Mouse (Mus musculus): ENCODE results near the gene Plod1. TPM values are rescaled to one million over a fixed set of nuclear protein-coding genes. Genes with fewer than 3 reads are reported as not detected.
A peak's percentile ranks its signal among the peaks of the same experiment; 100 is the strongest.
"Not testable (repeated sequence)": the region's sequence is repeated elsewhere in the genome, so short reads cannot be mapped to it uniquely, and the experiment has no call there.

The Plod1 gene
- polyA plus RNA-seq, 1 experiment from 2014 or later, result 24.8 TPM

- H3K9me3 ChIP-seq (ENCODE audit: low read length), result no peaks in the 10 kb centered on the region
- peak overlapping the region; percentile 99 for H3K4me3 ChIP-seq (ENCODE audit: low read depth, low read length)
- ATAC-seq (peak; percentile 1; the same call in 1 of the 2 replicates), DNase-seq (peak; percentile 27)
- H3K9ac ChIP-seq (replicated peaks), result peak overlapping the region; percentile 94
- H3K4me2 ChIP-seq (ENCODE audit: low read depth, low read length), result peak overlapping the region; percentile 82
- H3K27me3 ChIP-seq (ENCODE audit: insufficient read depth, low read length), result no peaks in the 10 kb centered on the region
- H3K36me3 ChIP-seq (replicated peaks; ENCODE audit: insufficient read depth, low read length), result peaks cover 35% of the 10 kb centered on the region
- peak overlapping the region; percentile 95 for H3K27ac ChIP-seq (ENCODE audit: low read depth)
- TF ChIP-seq CTCF (IDR thresholded peaks at IDR 0.05; ENCODE audit: low read depth), result no peak; the same call in 1 of the 2 replicates
- no peak for TF ChIP-seq EP300 (IDR thresholded peaks at IDR 0.05; ENCODE audit: low read depth)
- peaks cover 22% of the 10 kb centered on the region for H3K4me1 ChIP-seq (ENCODE audit: insufficient read depth)
- 6% methylated on average over 22 of the region's 22 CpGs for WGBS (ENCODE audit: insufficient replicate concordance)
These were observed 68.8 kb downstream of the Plod1 start for GRCm38 (mm10) chr4:147867563-147868449.

- H3K36me3 ChIP-seq (replicated peaks; ENCODE audit: insufficient read depth, low read length), result peaks cover 37% of the 10 kb centered on the region
- not testable (repeated sequence) for H3K4me2 ChIP-seq (ENCODE audit: low read depth, low read length); ATAC-seq; H3K9me3 ChIP-seq (ENCODE audit: low read length); H3K27me3 ChIP-seq (ENCODE audit: insufficient read depth, low read length); H3K27ac ChIP-seq (ENCODE audit: low read depth); H3K4me3 ChIP-seq (ENCODE audit: low read depth, low read length)
- peak overlapping the region; percentile 94; the same call in 1 of the 2 replicates for H3K9ac ChIP-seq (replicated peaks)
- WGBS (ENCODE audit: insufficient replicate concordance), result 60% methylated on average over 3 of the region's 3 CpGs
- peaks cover 22% of the 10 kb centered on the region for H3K4me1 ChIP-seq (ENCODE audit: insufficient read depth)
- DNase-seq, result peak; percentile 10
These were observed 69.8 kb downstream of the Plod1 start for GRCm38 (mm10) chr4:147866793-147867192.

- 93% methylated on average over 9 of the region's 9 CpGs for WGBS (ENCODE audit: insufficient replicate concordance)
- no peak overlapping the region for H3K4me3 ChIP-seq (ENCODE audit: low read depth, low read length)
- H3K9me3 ChIP-seq (ENCODE audit: low read length), result no peaks in the 10 kb centered on the region
- peak; percentile 12 for DNase-seq
- ATAC-seq, result no peak
- no peak overlapping the region for H3K4me2 ChIP-seq (ENCODE audit: low read depth, low read length)
- TF ChIP-seq CTCF (IDR thresholded peaks at IDR 0.05; ENCODE audit: low read depth) (no peak), EP300 (IDR thresholded peaks at IDR 0.05; ENCODE audit: low read depth) (no peak)
- peaks cover 22% of the 10 kb centered on the region for H3K4me1 ChIP-seq (ENCODE audit: insufficient read depth)
- peaks cover 44% of the 10 kb centered on the region for H3K36me3 ChIP-seq (replicated peaks; ENCODE audit: insufficient read depth, low read length)
- H3K27ac ChIP-seq (ENCODE audit: low read depth), result no peak overlapping the region
- H3K9ac ChIP-seq (replicated peaks), result no peak overlapping the region
- no peaks in the 10 kb centered on the region for H3K27me3 ChIP-seq (ENCODE audit: insufficient read depth, low read length)
These were observed 70.5 kb downstream of the Plod1 start for GRCm38 (mm10) chr4:147866056-147866455.

GRCm38 (mm10) chr4:147865651-147866050, 70.9 kb downstream of the Plod1 start:
- H3K4me2 ChIP-seq (ENCODE audit: low read depth, low read length), result no peak overlapping the region
- H3K4me1 ChIP-seq (ENCODE audit: insufficient read depth), result peaks cover 22% of the 10 kb centered on the region
- H3K4me3 ChIP-seq (ENCODE audit: low read depth, low read length), result no peak overlapping the region
- TF ChIP-seq CTCF (IDR thresholded peaks at IDR 0.05; ENCODE audit: low read depth) (no peak), EP300 (IDR thresholded peaks at IDR 0.05; ENCODE audit: low read depth) (no peak)
- WGBS (ENCODE audit: insufficient replicate concordance), result 95% methylated on average over 6 of the region's 6 CpGs
- no peaks in the 10 kb centered on the region for H3K27me3 ChIP-seq (ENCODE audit: insufficient read depth, low read length)
- H3K9me3 ChIP-seq (ENCODE audit: low read length), result no peaks in the 10 kb centered on the region
- DNase-seq (peak; percentile 11), ATAC-seq (no peak)
- H3K9ac ChIP-seq (replicated peaks), result no peak overlapping the region
- H3K36me3 ChIP-seq (replicated peaks; ENCODE audit: insufficient read depth, low read length), result peaks cover 48% of the 10 kb centered on the region
- H3K27ac ChIP-seq (ENCODE audit: low read depth), result no peak overlapping the region

- peaks cover 49% of the 10 kb centered on the region for H3K36me3 ChIP-seq (replicated peaks; ENCODE audit: insufficient read depth, low read length)
- peaks cover 6% of the 10 kb centered on the region for H3K4me1 ChIP-seq (ENCODE audit: insufficient read depth)
- H3K4me2 ChIP-seq (ENCODE audit: low read depth, low read length), result no peak overlapping the region
- DNase-seq (no peak), ATAC-seq (no peak)
- no peaks in the 10 kb centered on the region for H3K9me3 ChIP-seq (ENCODE audit: low read length)
- H3K9ac ChIP-seq (replicated peaks), result no peak overlapping the region
- no peak overlapping the region for H3K4me3 ChIP-seq (ENCODE audit: low read depth, low read length)
- WGBS (ENCODE audit: insufficient replicate concordance), result 86% methylated on average over 3 of the region's 3 CpGs
- H3K27ac ChIP-seq (ENCODE audit: low read depth), result no peak overlapping the region
- TF ChIP-seq CTCF (IDR thresholded peaks at IDR 0.05; ENCODE audit: low read depth) (no peak), EP300 (IDR thresholded peaks at IDR 0.05; ENCODE audit: low read depth) (no peak)
- no peaks in the 10 kb centered on the region for H3K27me3 ChIP-seq (ENCODE audit: insufficient read depth, low read length)
These were observed 74.5 kb downstream of the Plod1 start for GRCm38 (mm10) chr4:147862051-147862450.

Other genes starting within 250 kb of the Plod1 start
- not detected in 2 replicates for gene Zfp534, start 234.2 kb downstream of the Plod1 start, polyA plus RNA-seq (2015; fragmentation: Nextera tagmentation; extraction: Ambion mirVana)
- 2.5 and 2.8 TPM in 2 replicates for gene Zfp984, start 127.0 kb downstream of the Plod1 start, polyA plus RNA-seq (2015; fragmentation: Nextera tagmentation; extraction: Ambion mirVana)
- gene Zfp933, start 88.4 kb downstream of the Plod1 start, polyA plus RNA-seq (2015; fragmentation: Nextera tagmentation; extraction: Ambion mirVana), result 1.6 and 1.7 TPM in 2 replicates
- 17.5 and 19.0 TPM in 2 replicates for gene Miip, start 68.0 kb downstream of the Plod1 start, polyA plus RNA-seq (2015; fragmentation: Nextera tagmentation; extraction: Ambion mirVana)
- gene Fv1, start 67.8 kb downstream of the Plod1 start, polyA plus RNA-seq (2015; fragmentation: Nextera tagmentation; extraction: Ambion mirVana), result 0.90 TPM in 2 replicates
- 12.3 and 14.1 TPM in 2 replicates for gene Mfn2, start 32.1 kb downstream of the Plod1 start, polyA plus RNA-seq (2015; fragmentation: Nextera tagmentation; extraction: Ambion mirVana)
- 6.5 and 8.5 TPM in 2 replicates for gene 2510039O18Rik, start 4.1 kb upstream of the Plod1 start, polyA plus RNA-seq (2015; fragmentation: Nextera tagmentation; extraction: Ambion mirVana)
- not detected in 2 replicates for gene Nppb, start 49.0 kb upstream of the Plod1 start, polyA plus RNA-seq (2015; fragmentation: Nextera tagmentation; extraction: Ambion mirVana)
- gene Nppa, start 64.0 kb upstream of the Plod1 start, polyA plus RNA-seq (2015; fragmentation: Nextera tagmentation; extraction: Ambion mirVana), result 0.13 TPM in 1 of 2 replicates, not detected in the other
- 0.52 and 0.79 TPM in 2 replicates for gene Clcn6, start 102.1 kb upstream of the Plod1 start, polyA plus RNA-seq (2015; fragmentation: Nextera tagmentation; extraction: Ambion mirVana)
- gene Mthfr, start 102.3 kb upstream of the Plod1 start, polyA plus RNA-seq (2015; fragmentation: Nextera tagmentation; extraction: Ambion mirVana), result 3.7 and 4.5 TPM in 2 replicates
- gene Agtrap, start 151.3 kb upstream of the Plod1 start, polyA plus RNA-seq (2015; fragmentation: Nextera tagmentation; extraction: Ambion mirVana), result 10.4 and 10.8 TPM in 2 replicates
- 16.9 and 18.8 TPM in 2 replicates for gene Mad2l2, start 193.6 kb upstream of the Plod1 start, polyA plus RNA-seq (2015; fragmentation: Nextera tagmentation; extraction: Ambion mirVana)
- 0.04 and 0.05 TPM in 2 replicates for gene Draxin, start 193.9 kb upstream of the Plod1 start, polyA plus RNA-seq (2015; fragmentation: Nextera tagmentation; extraction: Ambion mirVana)
- gene Fbxo6, start 215.4 kb upstream of the Plod1 start, polyA plus RNA-seq (2015; fragmentation: Nextera tagmentation; extraction: Ambion mirVana), result 30.1 and 32.0 TPM in 2 replicates
- 0.81 and 0.97 TPM in 2 replicates for gene Fbxo44, start 223.7 kb upstream of the Plod1 start, polyA plus RNA-seq (2015; fragmentation: Nextera tagmentation; extraction: Ambion mirVana)
- 0.19 TPM in 1 of 2 replicates, not detected in the other for gene Fbxo2, start 223.9 kb upstream of the Plod1 start, polyA plus RNA-seq (2015; fragmentation: Nextera tagmentation; extraction: Ambion mirVana)